In the genomic region with DNA sequence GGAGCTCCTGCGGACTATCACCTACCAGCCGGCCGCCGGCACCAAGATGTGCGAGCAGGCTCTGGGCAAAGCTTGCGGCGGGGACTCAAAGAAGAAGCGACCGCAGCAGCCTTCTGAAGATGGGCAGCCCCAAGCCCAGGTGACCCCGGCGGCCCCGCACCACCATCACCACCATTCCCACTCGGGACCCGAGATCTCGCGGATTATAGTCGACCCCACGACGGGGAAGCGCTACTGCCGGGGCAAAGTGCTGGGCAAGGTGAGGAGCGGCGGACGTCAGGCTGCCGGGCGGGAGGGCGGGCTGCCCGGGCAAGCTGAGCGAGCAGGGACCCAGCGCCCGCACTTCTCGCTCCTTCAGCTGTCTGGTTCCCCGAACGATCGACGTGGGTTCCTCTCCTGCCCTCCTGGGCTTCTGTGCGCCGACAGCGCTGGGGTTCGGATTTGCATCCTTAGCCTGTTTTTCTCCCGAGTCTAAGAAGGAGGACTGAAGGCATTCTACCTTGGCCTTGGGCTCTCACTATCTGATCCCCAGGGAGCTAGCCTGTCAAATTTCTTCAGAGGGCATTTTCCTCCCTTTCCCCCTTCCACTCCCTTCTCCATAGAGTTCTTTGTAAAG, we compare ENCODE assay signal across 8 mouse cellular contexts. TPM values are rescaled to one million over a fixed set of nuclear protein-coding genes. Genes with fewer than 3 reads are reported as not detected.
DNase-seq lines count a peak whose midpoint lies in the region; ATAC-seq and TF ChIP-seq lines count a peak whose summit lies in the region.

No protein-coding gene starts in this region.

- under 1% methylated on average over 41 of the region's 41 CpGs for WGBS in forebrain, embryonic 15.5 days
- 0% methylated on average over 31 of the region's 41 CpGs for WGBS in limb, embryonic 14.5 days
- under 1% methylated on average over 41 of the region's 41 CpGs for whole genome bisulfite sequencing in neural tube, embryonic 13.5 days

- peak overlapping the region; percentile 98 for H3K27ac ChIP-seq in layer of hippocampus, adult 2 months
- peak overlapping the region; percentile 84 for H3K27ac ChIP-seq in forebrain, embryonic 15.5 days (replicated peaks)
- H3K27ac ChIP-seq in limb, embryonic 14.5 days (replicated peaks; ENCODE audit: low read depth, low read length), result peak overlapping the region; percentile 77
- peak overlapping the region; percentile 90 for H3K27ac ChIP-seq in neural tube, embryonic 13.5 days (replicated peaks)

- DNase-seq in layer of hippocampus, adult 2 months (ENCODE audit: low spot score in 2 of 2), result peak in 1 of 2 experiments; percentile 18
- no peak for DNase-seq in layer of hippocampus, postnatal 14 days (ENCODE audit: low spot score in 2 of 2)
- peak; percentile 52 for DNase-seq in adrenal gland, postnatal 14 days
- peak; percentile 50 for DNase-seq in limb, embryonic 14.5 days (ENCODE audit: low spot score)
- DNase-seq in layer of hippocampus, adult 8-10 months (ENCODE audit: low spot score in 2 of 2), result no peak
- DNase-seq in left cerebral cortex, adult 11 months (ENCODE audit: low spot score), result no peak

- H3K4me2 ChIP-seq in forebrain, embryonic 15.5 days (replicated peaks), result peak overlapping the region; percentile 96
- peak overlapping the region; percentile 100 for H3K4me2 ChIP-seq in limb, embryonic 14.5 days (replicated peaks; ENCODE audit: low read depth, low read length, severe bottlenecking)
- H3K4me2 ChIP-seq in neural tube, embryonic 13.5 days, result peak overlapping the region; percentile 97

- H3K4me3 ChIP-seq in layer of hippocampus, adult 2 months, result peak overlapping the region; percentile 77
- H3K4me3 ChIP-seq in forebrain, embryonic 15.5 days, result peak overlapping the region; percentile 65
- peak overlapping the region; percentile 78 for H3K4me3 ChIP-seq in limb, embryonic 14.5 days (replicated peaks; ENCODE audit: low read length)
- peak overlapping the region; percentile 79 for H3K4me3 ChIP-seq in neural tube, embryonic 13.5 days

- peak; percentile 39 for ATAC-seq in forebrain, embryonic 15.5 days (replicated peaks)
- ATAC-seq in limb, embryonic 14.5 days (ENCODE audit: low FRiP score, low read depth), result peak; percentile 9
- peak; percentile 48 for ATAC-seq in neural tube, embryonic 13.5 days (ENCODE audit: low read depth)

- H3K9ac ChIP-seq in forebrain, embryonic 15.5 days (replicated peaks), result peak overlapping the region; percentile 81
- H3K9ac ChIP-seq in limb, embryonic 14.5 days (ENCODE audit: low read depth, low read length, severe bottlenecking), result peak overlapping the region; percentile 90
- peak overlapping the region; percentile 95 for H3K9ac ChIP-seq in neural tube, embryonic 13.5 days

- H3K36me3 ChIP-seq in forebrain, embryonic 15.5 days, result peaks cover 27% of the 10 kb centered on the region
- peaks cover 37% of the 10 kb centered on the region for H3K36me3 ChIP-seq in limb, embryonic 14.5 days (ENCODE audit: control insufficient read depth, insufficient read depth, low read length)
- peaks cover 29% of the 10 kb centered on the region for H3K36me3 ChIP-seq in neural tube, embryonic 13.5 days

- no peak for TF ChIP-seq CTCF in layer of hippocampus, adult 2 months (conservative IDR thresholded peaks at IDR 0.05)

- no peaks in the 10 kb centered on the region for H3K27me3 ChIP-seq in forebrain, embryonic 15.5 days
- no peaks in the 10 kb centered on the region for H3K27me3 ChIP-seq in limb, embryonic 14.5 days (ENCODE audit: control insufficient read depth, insufficient read depth, low read length)
- H3K27me3 ChIP-seq in neural tube, embryonic 13.5 days, result no peaks in the 10 kb centered on the region

- TF ChIP-seq POLR2A in limb, embryonic 14.5 days (IDR thresholded peaks at IDR 0.05; ENCODE audit: borderline replicate concordance, extremely low read depth, insufficient read depth, insufficient read length), result no peak

- H3K4me1 ChIP-seq in forebrain, embryonic 15.5 days, result peaks cover 16% of the 10 kb centered on the region
- H3K4me1 ChIP-seq in limb, embryonic 14.5 days (ENCODE audit: control insufficient read depth, insufficient read depth, low read length), result peaks cover 12% of the 10 kb centered on the region
- peaks cover 20% of the 10 kb centered on the region for H3K4me1 ChIP-seq in neural tube, embryonic 13.5 days (replicated peaks)

- no peaks in the 10 kb centered on the region for H3K9me3 ChIP-seq in forebrain, embryonic 15.5 days
- no peaks in the 10 kb centered on the region for H3K9me3 ChIP-seq in limb, embryonic 14.5 days (ENCODE audit: control insufficient read depth, low read length)
- no peaks in the 10 kb centered on the region for H3K9me3 ChIP-seq in neural tube, embryonic 13.5 days

RNA-seq across cellular contexts. Expression of a gene that starts 0.4 kb away (rescaled TPM):
- total RNA-seq in layer of hippocampus, adult 2 months (2021), result 100 to 1,000 TPM; 267 to 268 TPM
- total RNA-seq in layer of hippocampus, postnatal 14 days (2021), result 100 to 1,000 TPM; 235 to 237 TPM
- total RNA-seq in adrenal gland, postnatal 14 days (2021), result 30.9 and 37.3 TPM in 2 replicates
- 177 and 183 TPM in 2 replicates for polyA plus RNA-seq in forebrain, embryonic 15.5 days (2015; fragmentation: Nextera tagmentation; extraction: Ambion mirVana)
- polyA plus RNA-seq in limb, embryonic 14.5 days (2012; rRNA removed), result 59.5 and 61.9 TPM in 2 replicates
- 119 and 139 TPM in 2 replicates for polyA plus RNA-seq in limb, embryonic 14.5 days (2014; fragmentation: Nextera tagmentation; extraction: Ambion mirVana)
- polyA plus RNA-seq in neural tube, embryonic 13.5 days (2015; fragmentation: Nextera tagmentation; extraction: Ambion mirVana), result 116 TPM in 2 replicates
- 100 to 1,000 TPM; 223 to 254 (median 243) TPM for total RNA-seq in layer of hippocampus, adult 8-10 months (2022)

RNA-seq across cellular contexts. Expression of a gene that starts 38.3 kb away (rescaled TPM):
- not detected for total RNA-seq in layer of hippocampus, adult 2 months (2021)
- total RNA-seq in layer of hippocampus, postnatal 14 days (2021), result not detected
- 0.23 and 0.26 TPM in 2 replicates for total RNA-seq in adrenal gland, postnatal 14 days (2021)
- polyA plus RNA-seq in forebrain, embryonic 15.5 days (2015; fragmentation: Nextera tagmentation; extraction: Ambion mirVana), result not detected in 2 replicates
- 0.19 and 0.23 TPM in 2 replicates for polyA plus RNA-seq in limb, embryonic 14.5 days (2012; rRNA removed)
- 0.35 TPM in 1 of 2 replicates, not detected in the other for polyA plus RNA-seq in limb, embryonic 14.5 days (2014; fragmentation: Nextera tagmentation; extraction: Ambion mirVana)
- polyA plus RNA-seq in neural tube, embryonic 13.5 days (2015; fragmentation: Nextera tagmentation; extraction: Ambion mirVana), result 0.14 TPM in 1 of 2 replicates, not detected in the other
- total RNA-seq in layer of hippocampus, adult 8-10 months (2022), result not detected

Comparison
In these comparisons a context has a peak if more than half of its experiments do, and no peak if none do; other contexts are left out.
1. DNase-seq: peak in adrenal gland, postnatal 14 days (single experiment) and limb, embryonic 14.5 days (single experiment); none in layer of hippocampus, postnatal 14 days (0 of 2), layer of hippocampus, adult 8-10 months (0 of 2) and left cerebral cortex, adult 11 months (single experiment).
2. Peak in every context shown above with its lines, with median percentiles within 50 percentile points of each other: H3K27ac ChIP-seq, H3K4me3 ChIP-seq, ATAC-seq, H3K4me2 ChIP-seq and H3K9ac ChIP-seq.